Mouse (Mus musculus) lung, postnatal 36 days (tissue): ENCODE data around the gene Cdc14b.

Experiments used
- DNase-seq: peaks from one replicate; pipeline ENCODE4 v3.0.0; 2022; ENCODE audit warnings: mixed read lengths

Cdc14b gene

GRCm38 (mm10) chr13:64169746-64170145 is 105.3 kb downstream of the Cdc14b start:
- DNase-seq, result no peak

- no peak for DNase-seq
Observed at GRCm38 (mm10) chr13:64163147-64163715, 111.9 kb downstream of the Cdc14b start.

GRCm38 (mm10) chr13:64162626-64163025 is 112.5 kb downstream of the Cdc14b start:
- DNase-seq, result no peak

GRCm38 (mm10) chr13:64161916-64162611 is 113.0 kb downstream of the Cdc14b start:
- DNase-seq, result no peak

- peak; percentile 99 for DNase-seq
Observed at GRCm38 (mm10) chr13:64161548-64161915, 113.6 kb downstream of the Cdc14b start, which contains the start of gene Habp4. Gene Habp4, plus strand, starts transcription at chr13:64161824.

- no peak for DNase-seq
Observed at GRCm38 (mm10) chr13:64156966-64157365, 118.1 kb downstream of the Cdc14b start.

GRCm38 (mm10) chr13:64155171-64155571 is 119.9 kb downstream of the Cdc14b start:
- DNase-seq, result peak; percentile 86

GRCm38 (mm10) chr13:64154651-64155050 is 120.4 kb downstream of the Cdc14b start:
- DNase-seq, result peak; percentile 9

- DNase-seq, result peak; percentile 76
Observed at GRCm38 (mm10) chr13:64153751-64154267, 121.3 kb downstream of the Cdc14b start.

GRCm38 (mm10) chr13:64153083-64153682 is 121.9 kb downstream of the Cdc14b start, which contains the start of gene Zfp367:
Gene Zfp367, minus strand, starts transcription at chr13:64153202.
- peak; percentile 99 for DNase-seq

- DNase-seq, result peak; percentile 11
Observed at GRCm38 (mm10) chr13:64152671-64153082, 122.4 kb downstream of the Cdc14b start.

- peak; percentile 90 for DNase-seq
Observed at GRCm38 (mm10) chr13:64152241-64152669, 122.8 kb downstream of the Cdc14b start.

- DNase-seq, result no peak
Observed at GRCm38 (mm10) chr13:64150121-64150520, 125.0 kb downstream of the Cdc14b start.
